Comparison of ENCODE assay signal across 9 mouse cellular contexts in genomic region chr5:106172162-106172561, GRCm38 (mm10).
DNase-seq lines count a peak whose midpoint lies in the region; ATAC-seq lines count a peak whose summit lies in the region.
"Had no signal": no experiment of that assay in that cellular context is flagged by ENCODE, and none has a peak within 500 bp of the region (broad histone marks: within the 10 kb centered on the region; RNA-seq: fewer than 3 reads in every experiment).

No protein-coding gene starts in this region.

- H3K9me3 ChIP-seq in heart, embryonic 16.5 days (replicated peaks; ENCODE audit: control insufficient read depth, low read length), result no peaks in the 10 kb centered on the region
- H3K9me3 ChIP-seq in embryonic facial prominence, embryonic 12.5 days, result no peaks in the 10 kb centered on the region
- H3K9me3 ChIP-seq in hindbrain, embryonic 16.5 days (ENCODE audit: control insufficient read depth, low read length), result no peaks in the 10 kb centered on the region

- WGBS in heart, embryonic 16.5 days, result 12% methylated on average over 3 of the region's 3 CpGs
- WGBS in embryonic facial prominence, embryonic 12.5 days, result 8% methylated on average over 3 of the region's 3 CpGs
- WGBS in hindbrain, embryonic 16.5 days, result 15% methylated on average over 3 of the region's 3 CpGs

- H3K27me3 ChIP-seq in heart, embryonic 16.5 days (ENCODE audit: control insufficient read depth, insufficient read depth, low read length), result no peaks in the 10 kb centered on the region
- no peaks in the 10 kb centered on the region for H3K27me3 ChIP-seq in embryonic facial prominence, embryonic 12.5 days
- no peaks in the 10 kb centered on the region for H3K27me3 ChIP-seq in hindbrain, embryonic 16.5 days (replicated peaks; ENCODE audit: control insufficient read depth, insufficient read depth, low read length)

- no peak overlapping the region for H3K9ac ChIP-seq in heart, embryonic 16.5 days (ENCODE audit: low read length)
- no peak overlapping the region for H3K9ac ChIP-seq in embryonic facial prominence, embryonic 12.5 days
- no peak overlapping the region for H3K9ac ChIP-seq in hindbrain, embryonic 16.5 days (ENCODE audit: low read depth, low read length)

- no peak overlapping the region for H3K27ac ChIP-seq in heart, embryonic 16.5 days (ENCODE audit: low read length)
- peak overlapping the region; percentile 69 for H3K27ac ChIP-seq in embryonic facial prominence, embryonic 12.5 days
- no peak overlapping the region for H3K27ac ChIP-seq in hindbrain, embryonic 16.5 days (ENCODE audit: low read depth, low read length)

- H3K4me2 ChIP-seq in heart, embryonic 16.5 days (ENCODE audit: low read depth, low read length), result peak overlapping the region; percentile 16; the same call in 1 of the 2 replicates
- H3K4me2 ChIP-seq in embryonic facial prominence, embryonic 12.5 days (replicated peaks), result no peak overlapping the region
- H3K4me2 ChIP-seq in hindbrain, embryonic 16.5 days (ENCODE audit: low read length), result no peak overlapping the region; the same call in 1 of the 2 replicates

- H3K4me3 ChIP-seq in heart, embryonic 16.5 days (ENCODE audit: low read length), result no peak overlapping the region
- no peak overlapping the region for H3K4me3 ChIP-seq in embryonic facial prominence, embryonic 12.5 days
- H3K4me3 ChIP-seq in hindbrain, embryonic 16.5 days (ENCODE audit: low read length), result no peak overlapping the region

- peaks cover 6% of the 10 kb centered on the region; the same call in 1 of the 2 replicates for H3K4me1 ChIP-seq in heart, embryonic 16.5 days (ENCODE audit: control insufficient read depth, insufficient read depth, low read length)
- peaks cover 10% of the 10 kb centered on the region for H3K4me1 ChIP-seq in embryonic facial prominence, embryonic 12.5 days
- no peaks in the 10 kb centered on the region for H3K4me1 ChIP-seq in hindbrain, embryonic 16.5 days (ENCODE audit: control insufficient read depth, insufficient read depth, low read depth, low read length)

- ATAC-seq in heart, embryonic 16.5 days (replicated peaks; ENCODE audit: extremely low read depth, insufficient read depth, low FRiP score), result peak; percentile 41; the same call in 1 of the 2 replicates
- 0 out of 2 replicates have a peak, but pooled peaks have one; percentile 26 for ATAC-seq in embryonic facial prominence, embryonic 12.5 days (ENCODE audit: insufficient number of reproducible peaks, insufficient read depth, low FRiP score, low TSS enrichment)
- ATAC-seq in hindbrain, embryonic 16.5 days, result peak; percentile 82

- no peak for DNase-seq in heart, adult 18-20 months
- peak; percentile 63 for DNase-seq in Muller cell, postnatal 12 days (ENCODE audit: inconsistent ontology term)
- DNase-seq in B cell, adult 2 months, result no peak
- no peak for DNase-seq in layer of hippocampus, adult 11-12 months (ENCODE audit: low spot score)
- no peak for DNase-seq in gastrocnemius, postnatal 4 days (ENCODE audit: low spot score in 2 of 2)
- DNase-seq: thymus, adult 2 months had no signal

- H3K36me3 ChIP-seq in heart, embryonic 16.5 days (ENCODE audit: control insufficient read depth, insufficient read depth), result no peaks in the 10 kb centered on the region
- no peaks in the 10 kb centered on the region for H3K36me3 ChIP-seq in embryonic facial prominence, embryonic 12.5 days
- no peaks in the 10 kb centered on the region for H3K36me3 ChIP-seq in hindbrain, embryonic 16.5 days (ENCODE audit: control insufficient read depth, insufficient read depth, low read length)

Comparison
In these comparisons a context has a peak if more than half of its experiments do, and no peak if none do; other contexts are left out.
1. ATAC-seq: peak in every context shown above with its lines; median percentile 82 in hindbrain, embryonic 16.5 days; 41 in heart, embryonic 16.5 days; 26 in embryonic facial prominence, embryonic 12.5 days.